Mouse (Mus musculus) urinary bladder, postnatal 10 days (tissue): ENCODE data around the gene Prkar2b.

Experiments
- DNase-seq: peaks from one replicate; pipeline ENCODE4 v3.0.0; 2022; ENCODE audit warnings: low spot score

Gene Prkar2b

GRCm38 (mm10) chr12:32061090-32061930 is at the start of gene Prkar2b:
Gene Prkar2b (minus strand): TSS chr12:32061296.
- peak; percentile 57 for DNase-seq

- no peak for DNase-seq
Observed at GRCm38 (mm10) chr12:32109201-32109600, 48.1 kb upstream of the Prkar2b start.

GRCm38 (mm10) chr12:32104955-32105521 is 43.9 kb upstream of the Prkar2b start:
- no peak for DNase-seq

GRCm38 (mm10) chr12:32104451-32104862 is 43.4 kb upstream of the Prkar2b start:
- no peak for DNase-seq

GRCm38 (mm10) chr12:32101306-32101705 is 40.2 kb upstream of the Prkar2b start:
- no peak for DNase-seq

GRCm38 (mm10) chr12:32099686-32100206 is 38.6 kb upstream of the Prkar2b start:
- DNase-seq = no peak

- no peak for DNase-seq
Observed at GRCm38 (mm10) chr12:32098596-32098995, 37.5 kb upstream of the Prkar2b start.

GRCm38 (mm10) chr12:32097107-32097506 is 36.0 kb upstream of the Prkar2b start:
- DNase-seq = no peak

- DNase-seq = no peak
Observed at GRCm38 (mm10) chr12:32095164-32095563, 34.1 kb upstream of the Prkar2b start.

GRCm38 (mm10) chr12:32092452-32092851 is 31.4 kb upstream of the Prkar2b start:
- no peak for DNase-seq

GRCm38 (mm10) chr12:32088566-32088965 is 27.5 kb upstream of the Prkar2b start:
- DNase-seq = no peak

- no peak for DNase-seq
Observed at GRCm38 (mm10) chr12:32087339-32087738, 26.2 kb upstream of the Prkar2b start.

- DNase-seq = no peak
Observed at GRCm38 (mm10) chr12:32086874-32087273, 25.8 kb upstream of the Prkar2b start.

- DNase-seq = no peak
Observed at GRCm38 (mm10) chr12:32085856-32086255, 24.8 kb upstream of the Prkar2b start.

- DNase-seq = no peak
Observed at GRCm38 (mm10) chr12:32085189-32085588, 24.1 kb upstream of the Prkar2b start.

- no peak for DNase-seq
Observed at GRCm38 (mm10) chr12:32084601-32085000, 23.5 kb upstream of the Prkar2b start.

GRCm38 (mm10) chr12:32080692-32081091 is 19.6 kb upstream of the Prkar2b start:
- no peak for DNase-seq

- DNase-seq = no peak
Observed at GRCm38 (mm10) chr12:32077403-32077802, 16.3 kb upstream of the Prkar2b start.

GRCm38 (mm10) chr12:32075831-32076715 is 15.0 kb upstream of the Prkar2b start:
- no peak for DNase-seq

GRCm38 (mm10) chr12:32074271-32074670 is 13.2 kb upstream of the Prkar2b start:
- DNase-seq = no peak

GRCm38 (mm10) chr12:32066004-32066403 is 4.9 kb upstream of the Prkar2b start:
- DNase-seq = no peak
